Mouse (Mus musculus) forelimb bud, embryonic 11.5 days (tissue): ENCODE results near the gene Tmem269.
A peak's percentile ranks its signal among the peaks of the same experiment; 100 is the strongest.

Experiments used
- DNase-seq: peaks from one replicate; pipeline ENCODE4 v3.0.0-alpha.2; 2012; ENCODE audit warnings: low read depth, low spot score

The Tmem269 gene

DNA sequence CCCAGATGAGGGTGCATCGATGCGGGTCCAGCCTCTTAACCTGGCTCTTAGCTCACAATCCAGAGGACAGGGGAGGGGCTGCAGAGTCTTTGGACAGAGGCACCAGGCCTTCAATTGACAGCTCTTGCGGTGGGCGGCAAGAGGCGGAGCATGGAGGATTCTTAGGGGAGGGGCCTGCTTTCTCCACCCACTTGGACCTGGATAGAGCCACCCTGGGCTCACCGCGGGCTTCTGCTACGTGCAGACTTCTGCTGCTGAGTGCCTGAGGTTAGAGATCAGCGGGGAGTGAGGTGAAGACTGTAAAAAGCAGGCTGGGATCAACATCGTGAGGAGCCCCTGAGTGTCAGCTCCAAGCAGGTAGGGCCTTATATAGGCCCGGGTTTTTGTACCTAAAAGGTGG lies at the start of gene Tmem269:
TSS of gene Tmem269 (minus strand) at position 49 of the 400 bp plus-strand sequence.
- no peak for DNase-seq

DNA sequence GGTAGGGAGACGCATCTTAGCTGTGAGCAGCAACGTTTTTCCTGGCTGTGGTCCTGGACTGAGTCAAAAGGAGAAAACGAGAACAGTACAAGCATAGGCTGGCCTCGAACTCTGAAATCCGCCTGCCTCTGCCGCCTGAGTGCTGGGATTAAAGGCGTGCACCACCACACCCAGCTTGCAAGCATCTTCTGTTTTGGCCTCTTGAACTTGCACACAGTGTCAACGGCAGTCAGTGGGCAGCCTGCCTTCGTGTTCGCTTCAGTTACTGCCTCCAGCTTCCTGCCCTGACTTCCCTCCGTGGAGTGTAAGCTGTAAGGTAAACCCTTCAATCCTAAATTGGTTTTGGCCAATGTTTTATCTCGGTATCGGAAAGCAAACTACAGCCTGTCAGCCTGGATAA lies 48.6 kb upstream of the Tmem269 start:
- DNase-seq: no peak

DNA sequence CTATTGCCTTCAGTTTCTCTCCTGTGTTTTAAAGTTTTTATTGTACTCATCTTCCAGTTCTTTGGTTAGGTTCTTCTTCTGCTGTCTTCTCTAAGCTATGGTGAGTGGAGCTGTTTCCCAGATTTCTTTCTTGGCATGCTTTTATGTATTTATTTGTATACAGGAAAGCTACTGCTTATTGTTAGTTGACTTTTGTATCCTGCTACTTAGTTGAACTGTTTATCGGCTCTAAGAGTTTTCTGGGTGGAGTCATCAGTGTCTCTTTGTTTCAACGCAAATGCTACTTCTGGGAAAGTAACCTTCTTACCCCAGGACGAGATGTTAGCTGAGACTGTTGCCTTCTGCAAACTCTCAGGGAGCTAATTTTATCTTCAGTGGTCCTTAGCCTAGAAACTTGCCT lies 45.4 kb upstream of the Tmem269 start:
- no peak for DNase-seq

DNA sequence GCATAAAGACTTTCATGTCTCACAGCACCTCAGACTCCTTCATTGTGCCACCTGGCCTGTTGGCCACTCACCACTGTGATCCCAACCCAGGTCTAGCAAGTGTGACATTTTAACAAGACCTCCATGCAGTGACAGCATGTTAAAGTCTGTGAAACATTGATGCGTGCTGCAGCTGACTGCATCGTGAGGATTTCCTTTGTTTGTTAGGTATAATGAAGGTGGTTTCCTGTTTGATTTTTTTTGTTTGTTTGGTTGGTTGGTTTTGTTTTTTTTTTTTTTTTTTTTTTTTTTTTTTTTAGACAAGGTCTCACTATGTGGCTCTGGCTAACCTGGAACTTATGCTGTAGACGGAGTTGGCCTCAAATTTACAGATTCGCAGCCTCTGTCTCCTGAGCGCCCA lies 44.5 kb upstream of the Tmem269 start:
- DNase-seq: no peak

DNA sequence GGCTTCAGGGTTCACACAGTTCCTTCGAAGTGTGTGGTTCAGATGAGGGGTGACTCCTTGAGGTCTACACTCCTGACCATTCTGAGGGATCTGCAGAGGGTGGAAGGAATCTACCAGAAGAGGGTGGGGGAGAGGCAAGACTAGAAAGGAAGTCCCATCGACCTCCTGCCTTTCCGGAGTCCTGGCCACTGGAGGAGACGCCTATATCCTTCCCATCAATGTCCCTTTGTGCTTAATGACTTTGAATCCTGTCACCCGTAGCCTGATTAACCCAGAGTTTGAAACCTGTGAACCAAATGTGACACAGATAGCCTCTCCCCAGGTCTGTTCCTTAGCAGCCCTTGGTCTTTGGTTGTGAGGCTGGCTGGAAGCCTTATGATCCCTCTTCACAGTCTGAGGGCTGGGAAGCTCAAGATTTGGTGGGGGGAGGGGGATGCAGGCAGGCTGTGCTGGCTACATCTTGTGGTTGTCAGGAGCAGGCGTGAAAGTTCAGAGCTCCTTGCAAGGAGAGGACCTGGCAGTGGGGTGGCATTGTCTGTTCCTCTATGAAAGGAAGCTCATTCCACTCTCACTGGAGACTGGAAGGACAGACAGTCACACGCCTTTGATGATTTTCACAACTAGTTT lies 43.2 kb upstream of the Tmem269 start:
- no peak for DNase-seq

DNA sequence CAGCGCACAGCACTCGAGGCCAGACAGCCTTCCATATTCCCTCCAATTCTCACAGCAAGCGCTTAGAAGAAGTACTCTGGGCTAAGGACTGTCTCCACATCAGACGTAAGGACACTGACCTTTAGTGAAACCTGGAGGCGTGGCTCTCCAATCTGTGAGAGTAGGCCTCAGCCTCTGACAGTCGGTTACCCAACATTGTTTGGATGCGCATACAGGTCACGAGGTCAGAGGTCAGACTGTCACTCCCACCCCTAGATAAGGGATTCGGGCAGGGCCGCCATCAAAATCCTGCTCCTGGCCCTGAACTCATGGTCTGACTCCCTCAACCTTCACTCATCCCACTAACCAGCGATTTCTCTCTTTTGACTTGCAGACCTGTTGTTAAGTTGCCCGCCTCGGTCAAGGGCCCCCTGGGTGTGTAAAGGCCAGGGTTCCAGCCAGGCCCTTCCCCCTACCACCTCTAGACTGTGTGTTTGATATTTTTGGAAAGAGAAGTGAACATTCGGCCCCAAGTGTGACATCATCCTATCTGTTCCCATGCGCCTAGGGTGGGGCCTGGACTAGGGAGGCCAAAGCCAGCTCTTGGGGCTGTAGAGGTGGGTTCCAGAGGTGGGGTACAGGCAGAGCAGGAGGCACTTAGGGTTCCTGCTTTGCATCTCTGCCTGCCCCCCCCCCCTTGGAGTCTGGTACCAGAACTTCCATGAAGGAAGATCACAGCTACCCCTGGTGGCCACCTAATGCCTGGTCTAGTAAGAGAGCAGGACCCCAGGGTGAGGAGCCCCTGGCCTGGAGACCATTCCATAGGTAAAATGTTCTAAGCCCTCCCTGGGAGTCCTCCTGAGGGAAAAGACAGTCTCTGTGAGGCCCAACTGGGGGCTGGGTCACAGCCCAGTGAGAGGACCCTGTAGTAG lies 41.6 kb upstream of the Tmem269 start:
- no peak for DNase-seq

DNA sequence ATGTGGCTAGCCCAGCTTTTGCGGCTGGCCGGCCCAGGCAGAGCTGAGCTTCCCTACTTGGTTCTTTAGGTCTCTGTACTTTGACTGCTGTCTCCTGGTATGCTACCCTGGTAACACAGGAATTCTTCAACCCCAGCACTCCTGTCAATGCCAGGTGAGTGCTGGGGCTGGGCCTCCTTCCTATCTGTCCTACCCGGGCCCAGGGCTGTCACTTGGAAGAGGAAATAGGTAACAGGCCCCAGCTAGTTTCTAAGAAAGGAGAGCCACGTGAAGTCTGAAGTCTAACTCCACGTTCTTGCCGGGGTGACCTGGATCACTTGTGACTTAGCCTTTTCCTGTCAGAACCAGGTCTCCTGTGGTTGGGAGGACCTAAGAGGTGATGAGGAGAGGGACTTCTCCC lies 39.1 kb upstream of the Tmem269 start:
- DNase-seq: no peak

DNA sequence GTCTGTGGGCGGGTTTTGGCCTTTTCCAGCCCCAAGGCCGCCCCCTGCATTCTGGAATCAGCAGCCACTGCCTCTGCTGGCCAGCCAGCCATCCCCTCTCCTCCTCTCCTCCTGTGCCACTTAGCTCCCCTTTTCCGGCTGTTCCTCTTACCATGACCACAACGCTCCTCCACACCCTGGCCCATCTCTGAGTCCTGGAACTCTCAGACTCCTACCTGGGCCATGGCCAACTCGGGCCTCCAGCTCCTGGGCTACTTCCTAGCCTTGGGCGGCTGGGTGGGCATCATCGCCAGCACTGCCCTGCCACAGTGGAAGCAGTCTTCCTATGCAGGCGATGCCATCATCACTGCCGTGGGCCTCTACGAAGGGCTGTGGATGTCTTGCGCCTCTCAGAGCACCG lies 37.3 kb upstream of the Tmem269 start, which contains the start of gene Cldn19:
TSS of gene Cldn19 (plus strand) at position 64 of the 400 bp plus-strand sequence.
- DNase-seq: no peak

DNA sequence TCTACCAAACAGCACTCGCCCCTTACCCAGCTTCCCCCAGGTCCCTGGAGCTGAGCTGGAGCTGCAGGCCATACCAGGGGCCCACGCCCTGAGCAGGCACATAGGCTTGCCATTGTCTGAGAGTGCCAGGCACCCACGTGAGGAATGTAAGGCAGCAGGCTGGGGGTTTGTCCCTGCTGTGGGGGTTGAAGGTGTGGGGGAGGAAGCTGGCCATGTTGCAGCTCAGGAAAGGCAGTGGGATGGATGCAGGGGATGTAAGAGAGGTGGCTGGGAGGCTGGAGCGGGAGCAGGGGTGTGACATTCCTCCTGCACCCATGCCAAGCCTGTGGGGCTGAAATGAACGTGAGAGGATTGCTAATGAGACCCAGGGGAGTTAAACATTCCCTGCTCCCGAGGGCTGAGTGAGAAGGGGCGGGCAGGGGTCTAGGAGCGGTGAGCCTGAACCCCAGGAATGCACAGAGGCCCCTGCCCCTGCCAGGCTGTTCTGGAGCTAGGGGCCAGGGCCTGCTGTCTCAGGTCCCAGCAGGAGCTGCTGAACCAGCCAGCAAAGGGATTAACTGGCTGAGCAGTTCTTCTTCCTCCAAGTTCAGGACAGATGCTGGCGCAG lies 36.1 kb upstream of the Tmem269 start:
- DNase-seq: no peak

DNA sequence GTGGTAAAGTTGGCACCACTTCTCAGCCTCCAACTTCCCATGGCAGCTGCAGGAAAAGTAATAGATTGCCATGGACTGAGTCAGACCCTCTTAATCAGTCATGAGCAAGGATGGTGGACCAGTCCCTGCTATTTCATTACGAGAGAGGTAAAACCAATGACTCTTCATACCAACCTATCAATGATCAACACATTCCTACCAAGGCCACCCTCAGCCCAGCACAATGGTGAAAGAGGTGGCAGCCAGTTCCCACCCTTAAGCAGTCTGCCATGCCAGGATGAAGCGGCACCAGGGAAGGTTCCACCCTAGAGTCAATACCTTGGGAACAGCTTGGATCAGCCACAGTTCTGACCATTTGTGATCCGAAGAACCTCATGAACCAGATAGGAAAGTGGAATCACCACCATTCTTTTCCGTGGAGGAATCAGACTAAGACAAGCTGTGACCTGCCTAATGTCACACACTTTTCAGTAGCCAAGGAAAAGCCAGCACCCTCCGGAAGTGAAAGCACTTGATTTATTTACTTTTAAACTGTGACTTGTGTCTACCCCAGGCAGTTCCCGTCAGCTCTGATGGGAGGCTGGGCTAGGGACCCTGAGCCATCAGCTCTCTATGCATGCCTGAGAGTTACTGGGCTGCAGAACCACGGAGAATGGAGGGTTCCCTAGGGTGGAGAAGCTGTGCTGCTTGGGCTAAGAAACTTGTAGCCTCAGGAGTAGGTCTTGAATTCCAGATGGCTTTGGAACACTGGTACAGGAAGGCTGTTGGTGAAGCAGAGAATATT lies 34.2 kb upstream of the Tmem269 start:
- no peak for DNase-seq

DNA sequence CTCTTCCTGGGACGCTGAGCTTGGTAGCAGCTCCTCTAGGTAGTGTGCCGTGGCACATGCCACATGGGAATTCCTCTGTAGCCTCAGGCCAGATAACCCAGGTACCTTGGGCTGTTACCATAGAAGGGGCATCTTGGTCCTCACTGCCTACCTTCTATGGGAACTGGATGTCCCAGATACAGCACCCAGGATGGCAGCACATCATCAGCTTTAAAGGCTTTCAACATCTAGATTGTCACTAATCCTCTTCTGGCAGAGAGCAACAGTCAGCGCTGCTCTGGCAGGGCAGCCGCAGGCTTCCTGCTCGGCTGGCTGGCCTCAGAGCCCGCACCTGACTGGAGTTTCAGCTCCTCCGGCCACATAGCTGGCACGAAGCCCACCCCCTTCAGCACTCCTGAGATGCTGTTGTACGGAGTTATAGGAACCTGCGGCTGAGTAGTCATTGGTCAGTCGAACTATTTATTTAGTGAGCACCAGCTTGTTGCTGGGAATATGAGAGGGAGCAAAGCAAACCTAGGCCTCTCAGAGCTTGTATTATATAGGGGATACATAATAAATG lies 30.5 kb upstream of the Tmem269 start:
- DNase-seq: no peak

DNA sequence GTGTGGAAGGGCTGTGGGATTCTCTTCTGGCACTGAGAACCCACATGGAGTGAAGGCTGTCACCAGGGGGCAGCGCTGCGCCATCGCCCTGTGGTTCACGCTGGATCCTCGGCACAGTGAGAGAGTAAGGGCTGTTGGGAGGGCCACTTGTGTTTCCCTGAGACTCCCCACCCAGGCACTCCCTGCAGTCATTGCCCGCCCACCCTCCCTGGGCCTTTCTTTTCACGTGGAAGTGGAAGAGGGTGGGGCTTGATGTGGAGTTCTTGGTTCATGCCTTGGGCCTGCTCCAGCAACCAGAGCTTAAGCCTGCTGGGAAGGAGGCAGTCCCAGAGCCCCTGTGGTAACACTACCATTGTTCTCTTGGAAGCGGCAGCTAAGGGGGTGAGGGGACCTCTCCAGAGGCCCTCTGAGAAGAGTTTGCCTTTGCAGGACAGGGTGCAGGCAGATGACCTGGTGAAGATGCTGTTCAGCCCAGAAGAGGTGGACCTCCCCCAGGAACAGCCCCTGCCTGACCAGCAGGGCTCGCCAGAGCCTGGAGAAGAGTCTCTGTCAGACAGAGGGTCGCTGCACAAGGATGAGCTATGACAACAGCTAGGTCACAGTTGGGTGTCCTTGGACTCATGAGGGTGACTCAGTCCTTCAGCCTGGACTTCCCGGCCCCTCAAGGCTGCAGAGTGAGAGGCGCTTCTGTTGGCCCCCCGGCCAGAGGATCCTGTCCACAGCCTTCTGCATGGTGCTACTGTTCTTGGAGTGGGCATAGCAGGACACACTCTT lies 29.6 kb upstream of the Tmem269 start:
- peak; percentile 30 for DNase-seq

DNA sequence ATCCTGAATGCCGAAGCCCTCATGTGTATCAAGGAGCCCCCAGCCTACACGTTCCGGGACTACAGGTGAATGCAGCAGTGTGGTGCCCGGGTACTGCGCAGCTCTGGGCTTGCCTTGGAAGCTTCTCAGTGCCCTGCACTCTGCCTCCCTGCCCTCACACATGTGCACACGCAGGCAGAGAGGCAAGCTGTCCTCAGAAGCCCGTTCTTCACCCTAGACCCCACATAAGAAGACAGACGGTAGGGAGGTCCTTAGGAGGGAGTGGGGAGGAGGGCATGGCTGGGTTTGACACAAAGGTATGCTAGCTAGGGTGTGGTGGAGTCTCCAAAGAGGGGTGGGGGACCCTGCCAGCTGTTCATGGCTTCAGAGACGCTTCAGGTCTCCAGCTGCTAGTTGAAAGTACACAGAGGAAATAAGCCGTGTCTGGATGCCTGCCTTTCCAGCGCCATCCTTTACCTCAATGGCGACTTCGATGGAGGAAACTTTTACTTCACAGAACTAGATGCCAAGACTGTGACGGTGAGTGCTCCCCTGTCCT lies 28.7 kb upstream of the Tmem269 start:
- DNase-seq: no peak

DNA sequence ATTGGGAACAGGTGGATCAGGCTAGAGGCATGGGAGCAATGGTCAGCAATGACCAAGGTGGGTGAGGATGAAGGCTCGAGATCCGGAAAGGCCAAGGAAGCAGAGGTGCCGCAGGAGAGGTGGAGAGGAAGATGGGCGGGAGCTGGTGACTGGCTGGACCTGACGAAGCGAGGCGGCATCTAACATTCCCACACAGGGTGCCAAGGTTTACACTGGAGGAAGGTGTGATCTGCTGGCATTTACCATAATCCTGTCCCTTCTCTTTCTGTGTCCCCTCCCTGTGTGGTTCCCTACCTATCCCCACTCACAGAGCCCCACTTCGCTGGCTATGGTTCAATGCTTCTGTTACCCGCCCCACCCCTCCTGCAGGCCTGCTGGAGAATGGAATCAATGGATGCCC lies 27.9 kb upstream of the Tmem269 start:
- no peak for DNase-seq

DNA sequence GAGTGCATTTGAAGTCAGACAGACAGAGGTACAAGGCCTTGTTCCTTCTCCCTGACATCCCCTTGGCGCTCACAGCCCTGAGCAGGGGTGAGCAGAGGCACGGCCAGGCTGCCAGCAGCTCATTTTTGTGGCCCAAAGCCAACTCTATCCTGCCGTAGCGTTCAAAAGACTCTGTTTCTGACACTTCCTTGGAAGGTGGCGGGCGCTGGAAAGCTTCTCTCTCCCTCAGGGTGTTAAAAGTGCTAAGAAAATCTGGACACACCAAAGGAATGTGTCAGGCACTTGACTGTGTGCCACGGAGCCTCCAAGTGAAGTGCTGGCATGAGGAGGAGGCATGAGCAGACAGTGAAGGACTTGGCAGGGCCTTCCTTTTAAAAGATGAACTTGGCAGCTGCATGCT lies 27.5 kb upstream of the Tmem269 start:
- DNase-seq: no peak

DNA sequence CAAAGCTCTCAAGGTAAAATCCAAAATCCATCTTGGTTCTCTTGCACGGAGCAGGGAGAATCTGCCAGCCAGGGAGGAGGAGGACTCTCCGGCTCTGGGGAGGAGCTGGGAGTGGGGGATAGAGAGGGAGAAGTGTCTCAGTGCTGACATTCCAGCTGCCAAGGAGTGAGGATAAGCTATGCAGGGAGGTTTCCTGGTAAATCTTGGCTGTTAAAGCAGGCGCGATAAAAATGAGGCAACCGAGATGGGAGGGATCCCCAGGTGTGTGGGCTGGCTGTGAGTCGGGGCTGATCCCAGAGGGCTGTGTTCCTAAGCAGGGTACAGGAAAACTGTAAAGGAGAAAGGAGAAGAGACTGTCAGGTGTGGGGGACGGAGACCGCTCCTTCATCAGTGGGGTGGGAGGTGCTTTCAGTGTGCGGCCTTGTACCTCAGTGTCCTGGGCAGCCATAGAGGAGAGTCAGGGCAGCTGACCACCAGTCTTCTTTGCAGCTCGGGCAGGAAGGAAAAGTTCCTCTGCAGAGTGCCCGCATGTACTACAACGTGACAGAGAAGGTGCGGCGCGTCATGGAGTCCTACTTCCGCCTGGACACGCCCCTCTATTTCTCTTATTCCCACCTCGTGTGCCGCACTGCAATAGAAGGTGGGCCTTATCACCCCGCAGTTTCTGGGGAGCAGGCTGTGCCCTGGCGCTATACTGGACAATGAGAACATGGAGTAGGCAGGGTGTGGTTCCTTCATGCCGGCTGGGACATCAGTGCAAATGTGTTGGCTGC lies 26.6 kb upstream of the Tmem269 start:
- no peak for DNase-seq

DNA sequence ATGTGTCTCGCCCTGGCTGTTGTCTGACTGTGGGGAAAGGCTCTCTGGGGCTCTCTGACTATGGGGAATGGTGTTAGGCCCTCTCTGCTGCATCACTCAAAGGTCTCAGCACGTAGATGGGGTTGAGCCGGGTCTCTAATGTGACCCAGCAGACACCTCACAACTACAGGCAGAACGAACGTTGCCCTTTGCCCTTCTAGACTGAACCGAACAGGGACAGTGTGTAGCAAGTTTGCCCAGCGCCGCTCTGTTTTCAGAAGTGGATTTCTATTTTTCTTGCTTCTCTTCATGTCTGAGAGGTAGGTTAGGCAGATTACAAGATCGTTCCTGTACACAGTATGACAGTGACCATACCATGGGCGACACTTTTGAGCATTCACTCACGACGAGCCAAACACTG lies 24.6 kb upstream of the Tmem269 start:
- no peak for DNase-seq

DNA sequence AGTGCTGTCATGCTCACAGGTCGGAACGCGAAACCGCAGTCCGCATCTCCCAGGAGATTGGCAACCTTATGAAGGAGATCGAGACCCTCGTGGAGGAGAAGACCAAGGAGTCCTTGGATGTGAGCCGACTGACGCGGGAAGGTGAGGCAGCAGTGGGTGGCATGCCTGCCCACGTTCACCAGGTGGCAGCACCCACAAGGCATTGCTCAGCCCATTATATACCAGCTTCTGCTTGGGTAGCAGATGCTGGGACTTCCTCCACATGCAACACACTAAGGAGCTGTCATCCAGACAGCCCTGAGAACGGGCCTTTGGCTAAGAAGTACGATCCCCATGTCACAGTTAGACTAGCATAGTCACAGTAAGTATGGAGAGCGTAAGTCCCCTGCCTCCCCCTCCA lies 23.6 kb upstream of the Tmem269 start:
- no peak for DNase-seq

DNA sequence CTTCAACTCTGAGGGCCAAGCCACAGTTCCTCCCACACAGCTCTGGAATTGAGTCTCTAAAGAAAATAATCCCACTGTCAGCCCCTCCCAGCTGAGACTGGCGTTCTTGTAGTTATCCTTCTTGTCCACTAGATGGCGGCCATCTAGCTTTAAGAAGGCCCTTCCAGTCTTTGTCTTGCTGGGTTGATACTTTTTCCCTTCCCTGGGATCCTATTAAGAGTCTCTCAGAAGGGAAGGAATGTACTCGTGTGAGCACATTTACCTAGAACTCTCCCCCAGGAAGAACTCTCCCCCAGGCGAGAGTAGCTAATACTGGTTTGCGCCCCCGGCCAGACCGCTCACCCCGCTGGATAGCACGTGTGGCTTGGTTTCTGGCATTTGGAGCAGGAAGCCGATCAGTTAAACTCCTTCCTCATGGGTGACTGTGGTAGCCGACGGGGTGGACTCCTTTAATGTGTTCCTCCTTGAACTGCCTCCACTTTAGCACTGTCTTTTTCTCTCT lies 21.2 kb upstream of the Tmem269 start:
- peak; percentile 76 for DNase-seq

DNA sequence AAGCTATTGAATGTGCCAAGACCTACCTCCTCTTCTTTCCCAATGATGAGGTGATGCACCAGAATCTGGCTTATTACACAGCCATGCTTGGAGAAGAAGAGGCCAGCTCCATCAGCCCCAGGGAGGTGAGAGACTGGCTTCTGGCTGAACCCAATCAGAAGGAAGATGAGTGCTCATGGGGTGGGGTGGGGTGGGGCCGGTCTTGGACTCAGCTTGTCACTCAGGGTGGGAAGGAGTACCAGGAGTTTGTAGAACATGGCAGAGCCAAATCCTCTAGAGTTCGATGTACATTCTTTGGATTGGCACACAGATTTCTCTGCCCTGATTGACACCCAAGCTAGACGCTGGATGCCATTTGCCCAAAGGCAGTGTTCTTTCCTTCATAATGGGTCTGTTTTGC lies 20.6 kb upstream of the Tmem269 start:
- DNase-seq: no peak
